Mouse (Mus musculus): Measurements from ENCODE around the gene Prmt8. TPM values are rescaled to one million over a fixed set of nuclear protein-coding genes. Genes with fewer than 3 reads are reported as not detected.

Prmt8 gene
- polyA plus RNA-seq, 1 experiment: not detected

- TF ChIP-seq POLR2A (IDR thresholded peaks at IDR 0.05; ENCODE audit: low read depth, low read length) (no peak), CTCF (IDR thresholded peaks at IDR 0.05; ENCODE audit: extremely low read depth, insufficient read depth, insufficient read length, insufficient replicate concordance) (no peak)
- Histone ChIP-seq H3K4me1 (ENCODE audit: control insufficient read depth, insufficient read depth, insufficient read length) (no peaks in the 10 kb centered on the region), H3K27ac (ENCODE audit: insufficient read depth, low read length) (no peak overlapping the region), H3K4me3 (ENCODE audit: extremely low read depth, insufficient read depth, insufficient read length) (no peak overlapping the region), H3K36me3 (ENCODE audit: control insufficient read depth, insufficient read depth, low read length) (no peaks in the 10 kb centered on the region), H3K27me3 (ENCODE audit: control insufficient read depth, insufficient read depth, low read length) (no peaks in the 10 kb centered on the region)
- DNase-seq (ENCODE audit: low read depth in 1 of 2, low spot score in 2 of 2): no peak
- 84% methylated on average over 6 of the region's 6 CpGs for WGBS
These were observed 28.1 kb downstream of the Prmt8 start for GRCm38 (mm10) chr6:127741162-127741561.

- Histone ChIP-seq H3K4me3 (ENCODE audit: extremely low read depth, insufficient read depth, insufficient read length) (no peak overlapping the region), H3K27me3 (ENCODE audit: control insufficient read depth, insufficient read depth, low read length) (no peaks in the 10 kb centered on the region), H3K27ac (ENCODE audit: insufficient read depth, low read length) (no peak overlapping the region), H3K4me1 (ENCODE audit: control insufficient read depth, insufficient read depth, insufficient read length) (no peaks in the 10 kb centered on the region), H3K36me3 (ENCODE audit: control insufficient read depth, insufficient read depth, low read length) (no peaks in the 10 kb centered on the region)
- 75% methylated on average over 9 of the region's 9 CpGs for WGBS
- no peak for DNase-seq (ENCODE audit: low read depth in 1 of 2, low spot score in 2 of 2)
- TF ChIP-seq POLR2A (IDR thresholded peaks at IDR 0.05; ENCODE audit: low read depth, low read length): no peak
- TF ChIP-seq CTCF (IDR thresholded peaks at IDR 0.05; ENCODE audit: extremely low read depth, insufficient read depth, insufficient read length, insufficient replicate concordance): no peak
These were observed 28.6 kb downstream of the Prmt8 start for GRCm38 (mm10) chr6:127740711-127741110.

GRCm38 (mm10) chr6:127739921-127740320 is 29.4 kb downstream of the Prmt8 start:
- H3K27ac ChIP-seq (ENCODE audit: insufficient read depth, low read length): no peak overlapping the region
- WGBS: 79% methylated on average over 5 of the region's 5 CpGs
- H3K4me1 ChIP-seq (ENCODE audit: control insufficient read depth, insufficient read depth, insufficient read length): no peaks in the 10 kb centered on the region
- H3K4me3 ChIP-seq (ENCODE audit: extremely low read depth, insufficient read depth, insufficient read length): no peak overlapping the region
- H3K27me3 ChIP-seq (ENCODE audit: control insufficient read depth, insufficient read depth, low read length): no peaks in the 10 kb centered on the region
- TF ChIP-seq POLR2A (IDR thresholded peaks at IDR 0.05; ENCODE audit: low read depth, low read length): no peak
- no peak for TF ChIP-seq CTCF (IDR thresholded peaks at IDR 0.05; ENCODE audit: extremely low read depth, insufficient read depth, insufficient read length, insufficient replicate concordance)
- no peaks in the 10 kb centered on the region for H3K36me3 ChIP-seq (ENCODE audit: control insufficient read depth, insufficient read depth, low read length)
- DNase-seq (ENCODE audit: low read depth in 1 of 2, low spot score in 2 of 2): no peak

GRCm38 (mm10) chr6:127735130-127735981 is 33.9 kb downstream of the Prmt8 start:
- whole genome bisulfite sequencing: 66% methylated on average over 13 of the region's 13 CpGs
- no peaks in the 10 kb centered on the region for H3K27me3 ChIP-seq (ENCODE audit: control insufficient read depth, insufficient read depth, low read length)
- no peaks in the 10 kb centered on the region for H3K36me3 ChIP-seq (ENCODE audit: control insufficient read depth, insufficient read depth, low read length)
- no peak overlapping the region for H3K4me3 ChIP-seq (ENCODE audit: extremely low read depth, insufficient read depth, insufficient read length)
- no peak for DNase-seq (ENCODE audit: low read depth in 1 of 2, low spot score in 2 of 2)
- no peak overlapping the region for H3K27ac ChIP-seq (ENCODE audit: insufficient read depth, low read length)
- no peaks in the 10 kb centered on the region for H3K4me1 ChIP-seq (ENCODE audit: control insufficient read depth, insufficient read depth, insufficient read length)
- no peak for TF ChIP-seq CTCF (IDR thresholded peaks at IDR 0.05; ENCODE audit: extremely low read depth, insufficient read depth, insufficient read length, insufficient replicate concordance)
- TF ChIP-seq POLR2A (IDR thresholded peaks at IDR 0.05; ENCODE audit: low read depth, low read length): no peak

GRCm38 (mm10) chr6:127723126-127723525 is 46.1 kb downstream of the Prmt8 start:
- TF ChIP-seq CTCF (IDR thresholded peaks at IDR 0.05; ENCODE audit: extremely low read depth, insufficient read depth, insufficient read length, insufficient replicate concordance) (no peak), POLR2A (IDR thresholded peaks at IDR 0.05; ENCODE audit: low read depth, low read length) (no peak)
- H3K4me1 ChIP-seq (ENCODE audit: control insufficient read depth, insufficient read depth, insufficient read length): no peaks in the 10 kb centered on the region
- no peak for DNase-seq (ENCODE audit: low read depth in 1 of 2, low spot score in 2 of 2)
- 58% methylated on average over 8 of the region's 8 CpGs for WGBS
- H3K36me3 ChIP-seq (ENCODE audit: control insufficient read depth, insufficient read depth, low read length): no peaks in the 10 kb centered on the region
- no peak overlapping the region for H3K27ac ChIP-seq (ENCODE audit: insufficient read depth, low read length)
- no peak overlapping the region for H3K4me3 ChIP-seq (ENCODE audit: extremely low read depth, insufficient read depth, insufficient read length)
- H3K27me3 ChIP-seq (ENCODE audit: control insufficient read depth, insufficient read depth, low read length): no peaks in the 10 kb centered on the region

GRCm38 (mm10) chr6:127719875-127720274 is 49.4 kb downstream of the Prmt8 start:
- TF ChIP-seq POLR2A (IDR thresholded peaks at IDR 0.05; ENCODE audit: low read depth, low read length) (no peak), CTCF (IDR thresholded peaks at IDR 0.05; ENCODE audit: extremely low read depth, insufficient read depth, insufficient read length, insufficient replicate concordance) (no peak)

More at GRCm38 (mm10) chr6:127719875-127720274, 49.4 kb downstream of the Prmt8 start:
- Histone ChIP-seq H3K27ac (ENCODE audit: insufficient read depth, low read length) (no peak overlapping the region), H3K4me1 (ENCODE audit: control insufficient read depth, insufficient read depth, insufficient read length) (no peaks in the 10 kb centered on the region), H3K4me3 (ENCODE audit: extremely low read depth, insufficient read depth, insufficient read length) (no peak overlapping the region), H3K27me3 (ENCODE audit: control insufficient read depth, insufficient read depth, low read length) (no peaks in the 10 kb centered on the region), H3K36me3 (ENCODE audit: control insufficient read depth, insufficient read depth, low read length) (no peaks in the 10 kb centered on the region)
- DNase-seq (ENCODE audit: low read depth in 1 of 2, low spot score in 2 of 2): no peak
- WGBS: 89% methylated on average over 14 of the region's 14 CpGs
